Comparison of ENCODE assay signal across 19 mouse cellular contexts in the genomic region with DNA sequence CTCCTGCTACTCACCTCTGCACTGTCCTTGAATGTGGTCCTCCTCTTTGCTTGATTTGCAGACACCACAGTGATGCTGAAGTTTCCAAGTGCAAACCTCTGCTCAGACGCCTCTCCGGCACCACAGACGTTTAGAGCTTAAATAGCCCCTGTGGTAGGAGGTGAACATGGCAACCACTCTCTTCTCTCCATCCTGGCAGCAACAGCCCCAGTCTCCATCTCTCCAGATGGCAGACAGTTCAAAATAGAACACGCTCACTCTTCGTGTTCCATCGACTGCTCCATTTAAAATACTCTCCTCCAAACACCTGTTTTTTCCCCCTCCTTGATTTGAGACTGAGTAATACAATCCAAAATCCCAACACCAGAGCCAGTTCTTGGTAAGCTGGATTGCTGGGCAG.
DNase-seq lines count a peak whose midpoint lies in the region; ATAC-seq and TF ChIP-seq lines count a peak whose summit lies in the region.
"Had no signal": no experiment of that assay in that cellular context is flagged by ENCODE, and none has a peak within 500 bp of the region (broad histone marks: within the 10 kb centered on the region; RNA-seq: fewer than 3 reads in every experiment).

No protein-coding gene starts in this region.

- no peaks in the 10 kb centered on the region for H3K9me3 ChIP-seq in forebrain, postnatal 0 days (ENCODE audit: low read length)
- no peaks in the 10 kb centered on the region for H3K9me3 ChIP-seq in forebrain, embryonic 12.5 days
- no peaks in the 10 kb centered on the region for H3K9me3 ChIP-seq in forebrain, embryonic 14.5 days (replicated peaks; ENCODE audit: control insufficient read depth, low read length)
- H3K9me3 ChIP-seq: hindbrain, embryonic 10.5 days; limb, embryonic 10.5 days; liver, embryonic 13.5 days; midbrain, embryonic 10.5 days had no signal

- H3K27ac ChIP-seq in forebrain, postnatal 0 days (ENCODE audit: low read depth, low read length), result no peak overlapping the region
- no peak overlapping the region for H3K27ac ChIP-seq in forebrain, embryonic 12.5 days
- H3K27ac ChIP-seq in layer of hippocampus, adult 2 months, result peak overlapping the region; percentile 67
- no peak overlapping the region for H3K27ac ChIP-seq in forebrain, embryonic 14.5 days (ENCODE audit: low read depth, low read length)
- H3K27ac ChIP-seq: hindbrain, embryonic 10.5 days; kidney, postnatal 0 days; limb, embryonic 10.5 days; liver, embryonic 13.5 days; midbrain, embryonic 10.5 days had no signal

- no peak overlapping the region for H3K4me2 ChIP-seq in forebrain, postnatal 0 days (ENCODE audit: low read depth)
- no peak overlapping the region for H3K4me2 ChIP-seq in forebrain, embryonic 12.5 days
- no peak overlapping the region for H3K4me2 ChIP-seq in forebrain, embryonic 14.5 days (ENCODE audit: low read length)
- H3K4me2 ChIP-seq: heart, embryonic 11.5 days; liver, embryonic 13.5 days had no signal

- H3K27me3 ChIP-seq in forebrain, postnatal 0 days (ENCODE audit: insufficient read depth, low read length), result no peaks in the 10 kb centered on the region
- H3K27me3 ChIP-seq in forebrain, embryonic 12.5 days, result no peaks in the 10 kb centered on the region
- no peaks in the 10 kb centered on the region for H3K27me3 ChIP-seq in forebrain, embryonic 14.5 days (replicated peaks; ENCODE audit: control insufficient read depth, insufficient read depth, low read length)
- H3K27me3 ChIP-seq: liver, embryonic 13.5 days had no signal

- TF ChIP-seq CTCF in forebrain, postnatal 0 days (IDR thresholded peaks at IDR 0.05; ENCODE audit: low read depth), result 0 out of 2 replicates have a peak, but pooled peaks have one; percentile 15
- TF ChIP-seq CTCF in layer of hippocampus, adult 2 months (conservative IDR thresholded peaks at IDR 0.05), result peak; percentile 57

- H3K4me1 ChIP-seq in forebrain, postnatal 0 days (ENCODE audit: insufficient read depth), result no peaks in the 10 kb centered on the region
- H3K4me1 ChIP-seq in forebrain, embryonic 12.5 days, result no peaks in the 10 kb centered on the region
- H3K4me1 ChIP-seq in forebrain, embryonic 14.5 days (ENCODE audit: control insufficient read depth, insufficient read depth, low read length), result no peaks in the 10 kb centered on the region
- H3K4me1 ChIP-seq: hindbrain, embryonic 10.5 days; liver, embryonic 13.5 days; midbrain, embryonic 10.5 days had no signal

- DNase-seq in forebrain, postnatal 0 days, result peak; percentile 37
- peak; percentile 55 to 82 for DNase-seq in layer of hippocampus, adult 2 months (ENCODE audit: low spot score in 2 of 2)
- DNase-seq in left cerebral cortex, postnatal 14 days (ENCODE audit: low spot score in 2 of 2), result peak; percentile 73 to 90
- DNase-seq in telencephalon, adult 2 months (ENCODE audit: low read depth, low spot score), result peak; percentile 96
- DNase-seq in adrenal gland, postnatal 25 days, result no peak
- no peak for DNase-seq in forebrain, embryonic 14.5 days (ENCODE audit: low spot score)
- DNase-seq: adrenal gland, postnatal 14 days; gastrocnemius, postnatal 14 days; liver, embryonic 13.5 days; lung, postnatal 10 days had no signal

- 51% methylated on average over 6 of the region's 6 CpGs for WGBS in forebrain, postnatal 0 days
- 90% methylated on average over 6 of the region's 6 CpGs for WGBS in forebrain, embryonic 12.5 days
- WGBS in forebrain, embryonic 14.5 days, result 88% methylated on average over 6 of the region's 6 CpGs

- H3K9ac ChIP-seq in forebrain, postnatal 0 days, result no peak overlapping the region
- no peak overlapping the region for H3K9ac ChIP-seq in forebrain, embryonic 12.5 days
- H3K9ac ChIP-seq in forebrain, embryonic 14.5 days (ENCODE audit: low read length), result no peak overlapping the region
- H3K9ac ChIP-seq: liver, embryonic 13.5 days had no signal

- peak; percentile 76 for ATAC-seq in forebrain, postnatal 0 days
- no peak for ATAC-seq in forebrain, embryonic 12.5 days (ENCODE audit: low FRiP score)
- no peak for ATAC-seq in CD4-positive, CD25-positive, alpha-beta regulatory T cell, adult 4 months
- no peak for ATAC-seq in forebrain, embryonic 14.5 days

- H3K4me3 ChIP-seq in forebrain, postnatal 0 days (ENCODE audit: low read depth, low read length), result no peak overlapping the region
- no peak overlapping the region for H3K4me3 ChIP-seq in forebrain, embryonic 12.5 days (replicated peaks)
- no peak overlapping the region for H3K4me3 ChIP-seq in layer of hippocampus, adult 2 months
- H3K4me3 ChIP-seq in forebrain, embryonic 14.5 days (ENCODE audit: low read depth, low read length), result no peak overlapping the region
- H3K4me3 ChIP-seq: hindbrain, embryonic 10.5 days; limb, embryonic 10.5 days; liver, embryonic 13.5 days; midbrain, embryonic 10.5 days; myocyte had no signal

- intact Hi-C loops in left cerebral cortex, postnatal 14 days (cut with DNase I), result no loop called here

- no peaks in the 10 kb centered on the region for H3K36me3 ChIP-seq in forebrain, postnatal 0 days (ENCODE audit: insufficient read depth)
- no peaks in the 10 kb centered on the region for H3K36me3 ChIP-seq in forebrain, embryonic 12.5 days (replicated peaks)
- H3K36me3 ChIP-seq in forebrain, embryonic 14.5 days (ENCODE audit: control insufficient read depth, insufficient read depth, low read length), result no peaks in the 10 kb centered on the region
- H3K36me3 ChIP-seq: G1E; hindbrain, embryonic 10.5 days; limb, embryonic 10.5 days; liver, embryonic 13.5 days; midbrain, embryonic 10.5 days had no signal

Comparison
In these comparisons a context has a peak if more than half of its experiments do, and no peak if none do; other contexts are left out.
1. DNase-seq: peak in forebrain, postnatal 0 days (single experiment), layer of hippocampus, adult 2 months (2 of 2), left cerebral cortex, postnatal 14 days (2 of 2) and telencephalon, adult 2 months (single experiment); none in adrenal gland, postnatal 25 days (single experiment) and forebrain, embryonic 14.5 days (single experiment).